Mouse (Mus musculus) liver, embryonic 16.5 days (tissue): Measurements from ENCODE around the gene Fgr. TPM values are rescaled to one million over a fixed set of nuclear protein-coding genes. Genes with fewer than 3 reads are reported as not detected.

Source experiments
- ATAC-seq: fragments of 200-750 bp; cut with Nextera tagmentation; 2 replicates; pipeline ENCODE4 v1.8.0; 2017; ENCODE audit warnings: low read depth, mild to moderate bottlenecking, moderate number of reproducible peaks, moderate library complexity
- H3K27ac ChIP-seq: fragments of 300-500 bp; sonication (generic); 2 replicates; pipeline ENCODE4 v1.5.1; 2014; ENCODE audit warnings: mild to moderate bottlenecking, low read length
- H3K27me3 ChIP-seq: fragments of 300-500 bp; sonication (generic); 2 replicates; pipeline ENCODE4 v1.6.1; 2014; ENCODE audit warnings: low read depth, low read length, mixed read lengths; ENCODE audit not compliant: control insufficient read depth, insufficient read depth
- H3K36me3 ChIP-seq: fragments of 300-500 bp; sonication (generic); 2 replicates; pipeline ENCODE4 v1.6.1; 2014; ENCODE audit warnings: mild to moderate bottlenecking; ENCODE audit not compliant: control insufficient read depth, insufficient read depth
- H3K4me1 ChIP-seq: fragments of 300-500 bp; sonication (generic); 2 replicates; pipeline ENCODE4 v1.6.1; 2014; ENCODE audit warnings: low read depth, low read length, mixed read lengths; ENCODE audit not compliant: control insufficient read depth
- H3K4me2 ChIP-seq: fragments of 300-500 bp; sonication (generic); 2 replicates; pipeline ENCODE4 v1.6.1; 2014; ENCODE audit warnings: low read depth, low read length, mixed read lengths
- H3K4me3 ChIP-seq: fragments of 300-500 bp; sonication (generic); 2 replicates; pipeline ENCODE4 v1.5.1; 2014; ENCODE audit warnings: low read depth, mild to moderate bottlenecking, low read length
- H3K9ac ChIP-seq: fragments of 300-500 bp; sonication (generic); 2 replicates; pipeline ENCODE4 v1.6.1; 2014; ENCODE audit warnings: low read depth, low read length
- H3K9me3 ChIP-seq: fragments of 300-500 bp; sonication (generic); replicated peaks from 2 replicates; pipeline ENCODE4 v1.6.1; 2016; ENCODE audit warnings: low read length; ENCODE audit not compliant: control insufficient read depth
- WGBS: fragments of 180-500 bp; shearing (Covaris S2); extraction: QIAGEN DNeasy Blood & Tissue Kit; methylation state at CpG from one replicate; pipeline ENCODE4 v1.1.7; 2014; ENCODE audit not compliant: insufficient replicate concordance; 5-methylcytosine and 5-hydroxymethylcytosine counted together
- polyA plus RNA-seq: library from polyadenylated mRNA; unstranded; fragments of >200 nt; fragmentation: Nextera tagmentation; extraction: Ambion mirVana; gene quantifications from 2 replicates; pipeline ENCODE4 v1.2.1, GENCODE M21; 2015

Fgr gene
- polyA plus RNA-seq, 1 experiment from 2014 or later = 3.2 TPM

- H3K4me1 ChIP-seq = peaks cover 27% of the 10 kb centered on the region
- no peak overlapping the region for H3K4me2 ChIP-seq
- H3K27ac ChIP-seq = no peak overlapping the region
- no peak for ATAC-seq
- H3K36me3 ChIP-seq = no peaks in the 10 kb centered on the region
- H3K9me3 ChIP-seq = no peaks in the 10 kb centered on the region
- peaks cover 18% of the 10 kb centered on the region for H3K27me3 ChIP-seq
- H3K4me3 ChIP-seq = no peak overlapping the region
- no peak overlapping the region for H3K9ac ChIP-seq
- 46% methylated on average over 4 of the region's 4 CpGs for WGBS
These were observed 43.0 kb downstream of the Fgr start for GRCm38 (mm10) chr4:133016677-133017415.

- H3K27ac ChIP-seq = no peak overlapping the region
- H3K4me2 ChIP-seq = no peak overlapping the region
- H3K4me3 ChIP-seq = no peak overlapping the region
- no peaks in the 10 kb centered on the region for H3K9me3 ChIP-seq
- peaks cover 18% of the 10 kb centered on the region for H3K4me1 ChIP-seq
- no peaks in the 10 kb centered on the region for H3K36me3 ChIP-seq
- WGBS = 31% methylated on average over 6 of the region's 6 CpGs
- peaks cover 9% of the 10 kb centered on the region for H3K27me3 ChIP-seq
- H3K9ac ChIP-seq = no peak overlapping the region
- no peak for ATAC-seq
These were observed 43.8 kb downstream of the Fgr start for GRCm38 (mm10) chr4:133017597-133018262.

GRCm38 (mm10) chr4:133018263-133018798 is 44.4 kb downstream of the Fgr start:
- Histone ChIP-seq H3K4me3 (no peak overlapping the region), H3K4me2 (no peak overlapping the region), H3K9ac (no peak overlapping the region), H3K27me3 (peaks cover 3% of the 10 kb centered on the region), H3K36me3 (no peaks in the 10 kb centered on the region), H3K9me3 (no peaks in the 10 kb centered on the region), H3K4me1 (peaks cover 12% of the 10 kb centered on the region), H3K27ac (no peak overlapping the region)
- 55% methylated on average over 3 of the region's 3 CpGs for WGBS
- ATAC-seq = no peak

GRCm38 (mm10) chr4:133020721-133021120 is 46.8 kb downstream of the Fgr start:
- H3K27ac ChIP-seq = no peak overlapping the region
- WGBS = 76% methylated on average over 5 of the region's 6 CpGs
- no peak for ATAC-seq

GRCm38 (mm10) chr4:133021181-133021671 is 47.3 kb downstream of the Fgr start:
- Histone ChIP-seq H3K27ac (no peak overlapping the region), H3K4me2 (no peak overlapping the region), H3K9ac (no peak overlapping the region), H3K36me3 (no peaks in the 10 kb centered on the region), H3K27me3 (no peaks in the 10 kb centered on the region), H3K4me1 (peaks cover 3% of the 10 kb centered on the region), H3K4me3 (no peak overlapping the region), H3K9me3 (no peaks in the 10 kb centered on the region)
- ATAC-seq = no peak
- 51% methylated on average over 9 of the region's 9 CpGs for WGBS

More at GRCm38 (mm10) chr4:133020721-133021120, 46.8 kb downstream of the Fgr start:
- H3K27me3 ChIP-seq = no peaks in the 10 kb centered on the region
- H3K4me2 ChIP-seq = no peak overlapping the region
- H3K9ac ChIP-seq = no peak overlapping the region
- no peak overlapping the region for H3K4me3 ChIP-seq
- no peaks in the 10 kb centered on the region for H3K9me3 ChIP-seq
- H3K4me1 ChIP-seq = peaks cover 8% of the 10 kb centered on the region
- H3K36me3 ChIP-seq = no peaks in the 10 kb centered on the region

GRCm38 (mm10) chr4:133022217-133022616 is 48.3 kb downstream of the Fgr start:
- Histone ChIP-seq H3K27ac (no peak overlapping the region), H3K4me3 (no peak overlapping the region), H3K4me2 (no peak overlapping the region), H3K27me3 (no peaks in the 10 kb centered on the region), H3K9ac (no peak overlapping the region), H3K9me3 (no peaks in the 10 kb centered on the region), H3K4me1 (peaks cover 3% of the 10 kb centered on the region), H3K36me3 (no peaks in the 10 kb centered on the region)
- no peak for ATAC-seq
- WGBS = 69% methylated on average over 14 of the region's 14 CpGs

- Histone ChIP-seq H3K27ac (no peak overlapping the region), H3K4me1 (peaks cover 4% of the 10 kb centered on the region), H3K4me3 (no peak overlapping the region), H3K36me3 (no peaks in the 10 kb centered on the region), H3K9ac (no peak overlapping the region; the same call in 1 of the 2 replicates), H3K4me2 (no peak overlapping the region), H3K27me3 (no peaks in the 10 kb centered on the region), H3K9me3 (no peaks in the 10 kb centered on the region)
- no peak for ATAC-seq
- 71% methylated on average over 14 of the region's 14 CpGs for WGBS
These were observed 49.2 kb downstream of the Fgr start for GRCm38 (mm10) chr4:133022954-133023635.

GRCm38 (mm10) chr4:133023636-133024035 is 49.7 kb downstream of the Fgr start:
- no peaks in the 10 kb centered on the region for H3K27me3 ChIP-seq
- H3K9me3 ChIP-seq = no peaks in the 10 kb centered on the region
- 75% methylated on average over 6 of the region's 6 CpGs for WGBS
- no peak overlapping the region for H3K27ac ChIP-seq
- no peak overlapping the region for H3K4me3 ChIP-seq
- H3K4me1 ChIP-seq = peaks cover 5% of the 10 kb centered on the region
- H3K36me3 ChIP-seq = no peaks in the 10 kb centered on the region
- no peak for ATAC-seq
- no peak overlapping the region for H3K4me2 ChIP-seq
- H3K9ac ChIP-seq = no peak overlapping the region
